Mouse (Mus musculus): ENCODE measurements around the gene Ms4a10.

Ms4a10 gene

GRCm38 (mm10) chr19:10916506-10916905 lies 58.0 kb downstream of the Ms4a10 start:
- no peak for DNase-seq

GRCm38 (mm10) chr19:10914870-10915269 lies 59.6 kb downstream of the Ms4a10 start:
- DNase-seq: no peak

DNA sequence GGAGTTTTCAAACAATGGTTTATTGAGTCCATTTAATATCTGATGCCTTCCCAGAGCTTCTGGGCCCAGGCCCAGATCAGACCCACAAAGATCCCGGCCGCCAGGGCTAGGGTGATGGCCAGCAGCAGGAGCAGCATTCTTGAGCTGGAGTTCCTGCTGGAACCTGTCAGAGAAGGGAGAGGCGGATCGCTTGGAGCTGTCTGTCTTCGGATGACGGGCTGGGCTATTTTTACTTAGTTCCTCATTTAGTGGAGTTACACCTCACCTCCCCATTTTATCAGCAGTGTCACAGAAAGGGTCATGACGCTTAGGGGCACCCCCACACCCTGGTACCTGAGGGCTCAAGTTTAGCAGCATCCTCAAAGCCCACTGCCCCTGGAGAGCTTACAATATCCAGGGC lies 60.2 kb downstream of the Ms4a10 start:
- DNase-seq: no peak

Data from lung, postnatal 14 days (tissue).